Mouse (Mus musculus): ENCODE results near the gene Diaph2. TPM values are rescaled to one million over a fixed set of nuclear protein-coding genes. Genes with fewer than 3 reads are reported as not detected.
"Not testable (repeated sequence)": the region's sequence is repeated elsewhere in the genome, so short reads cannot be mapped to it uniquely, and the experiment has no call there.

Gene Diaph2
- polyA plus RNA-seq, 1 experiment from 2014 or later: 12.5 TPM

DNA sequence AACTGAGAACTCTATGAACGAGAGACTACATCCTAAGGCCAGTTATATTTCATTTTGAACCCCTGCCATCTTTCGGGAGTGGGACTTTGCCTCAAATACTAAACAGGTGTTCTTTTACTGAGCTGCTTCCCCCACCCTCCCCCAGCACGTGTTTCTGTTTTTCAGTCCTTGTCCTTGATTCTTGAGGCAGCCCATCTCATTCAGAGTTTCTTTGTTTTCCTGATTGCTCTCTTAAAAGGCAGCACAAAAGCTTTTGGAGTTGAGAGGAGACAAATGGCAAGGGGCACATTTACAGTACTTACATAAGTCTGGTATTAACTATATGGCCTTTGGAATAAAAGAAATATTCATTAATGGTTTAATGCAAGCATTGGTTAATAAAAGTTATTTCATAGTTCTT is 24.9 kb downstream of the Diaph2 start:
- H3K4me2 ChIP-seq (replicated peaks; ENCODE audit: low read depth, low read length): no peak overlapping the region
- no peak for ATAC-seq (ENCODE audit: insufficient number of reproducible peaks, insufficient read depth, low FRiP score, low read depth)
- WGBS: 68% methylated on average over 3 of the region's 3 CpGs
- no peaks in the 10 kb centered on the region for H3K9me3 ChIP-seq (ENCODE audit: control insufficient read depth, low read depth, low read length)
- H3K4me3 ChIP-seq (ENCODE audit: low read depth, low read length): no peak overlapping the region
- H3K27ac ChIP-seq (ENCODE audit: low read length): no peak overlapping the region
- H3K9ac ChIP-seq (replicated peaks; ENCODE audit: low read depth, low read length): no peak overlapping the region
- no peaks in the 10 kb centered on the region for H3K36me3 ChIP-seq (ENCODE audit: control insufficient read depth, insufficient read depth, low read length)
- no peaks in the 10 kb centered on the region for H3K27me3 ChIP-seq (ENCODE audit: control insufficient read depth, insufficient read depth, low read length)
- no peaks in the 10 kb centered on the region for H3K4me1 ChIP-seq (ENCODE audit: control insufficient read depth, insufficient read depth, low read length)

DNA sequence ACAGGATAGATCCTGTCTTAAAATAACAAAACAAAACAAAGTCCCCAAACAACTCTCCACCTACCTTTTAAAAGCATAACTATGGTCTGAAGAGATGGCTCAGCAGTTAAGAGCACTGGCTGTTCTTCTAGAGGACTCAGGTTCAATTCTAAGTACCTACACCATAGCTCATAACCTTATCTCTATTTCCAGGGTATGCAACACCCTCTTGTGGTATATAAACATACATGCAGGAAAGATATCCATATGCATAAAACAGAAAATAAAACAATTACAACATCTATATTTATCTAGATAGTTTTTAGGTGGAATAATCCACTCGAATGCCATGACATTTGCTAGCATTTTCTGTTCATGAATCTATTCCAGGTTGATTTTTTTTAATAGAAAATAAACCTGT is 27.2 kb downstream of the Diaph2 start:
- Histone ChIP-seq H3K27me3 (ENCODE audit: control insufficient read depth, insufficient read depth, low read length) (no peaks in the 10 kb centered on the region), H3K27ac (ENCODE audit: low read length) (no peak overlapping the region), H3K36me3 (ENCODE audit: control insufficient read depth, insufficient read depth, low read length) (no peaks in the 10 kb centered on the region), H3K9ac (replicated peaks; ENCODE audit: low read depth, low read length) (no peak overlapping the region), H3K4me2 (replicated peaks; ENCODE audit: low read depth, low read length) (no peak overlapping the region), H3K4me1 (ENCODE audit: control insufficient read depth, insufficient read depth, low read length) (no peaks in the 10 kb centered on the region), H3K9me3 (ENCODE audit: control insufficient read depth, low read depth, low read length) (no peaks in the 10 kb centered on the region), H3K4me3 (ENCODE audit: low read depth, low read length) (no peak overlapping the region)
- WGBS: 72% methylated on average over 1 of the region's 1 CpGs
- no peak for ATAC-seq (ENCODE audit: insufficient number of reproducible peaks, insufficient read depth, low FRiP score, low read depth)

DNA sequence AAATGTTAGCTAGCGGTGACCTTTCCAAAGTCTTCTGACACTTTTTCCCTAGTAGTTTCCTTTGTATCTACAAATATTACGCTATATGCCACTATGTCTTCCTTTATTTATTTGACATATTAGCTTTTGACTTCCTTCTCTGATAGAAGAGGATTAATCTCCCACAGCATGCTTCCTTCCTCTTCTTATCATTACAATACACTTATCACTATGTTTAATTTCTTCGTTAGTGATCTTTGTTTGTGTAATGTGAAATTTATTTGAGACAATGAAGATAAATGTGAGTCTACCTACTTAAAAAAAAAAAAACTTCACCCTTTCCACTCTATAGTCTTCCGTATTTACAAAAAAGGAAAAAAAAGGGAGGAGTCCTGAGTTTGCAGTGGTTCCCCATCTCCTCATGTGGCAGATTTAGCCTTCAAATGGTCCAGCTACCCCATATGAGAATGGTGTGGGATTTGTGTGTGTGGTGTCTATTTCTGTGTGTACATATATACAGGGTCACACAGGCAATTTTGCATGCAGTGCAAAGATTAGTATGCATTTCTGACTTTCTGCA is 27.9 kb downstream of the Diaph2 start:
- no peak for ATAC-seq (ENCODE audit: insufficient number of reproducible peaks, insufficient read depth, low FRiP score, low read depth)
- Histone ChIP-seq H3K27ac (ENCODE audit: low read length) (no peak overlapping the region), H3K9ac (replicated peaks; ENCODE audit: low read depth, low read length) (no peak overlapping the region), H3K4me3 (ENCODE audit: low read depth, low read length) (no peak overlapping the region), H3K27me3 (ENCODE audit: control insufficient read depth, insufficient read depth, low read length) (no peaks in the 10 kb centered on the region), H3K4me1 (ENCODE audit: control insufficient read depth, insufficient read depth, low read length) (no peaks in the 10 kb centered on the region), H3K9me3 (ENCODE audit: control insufficient read depth, low read depth, low read length) (no peaks in the 10 kb centered on the region), H3K4me2 (replicated peaks; ENCODE audit: low read depth, low read length) (no peak overlapping the region), H3K36me3 (ENCODE audit: control insufficient read depth, insufficient read depth, low read length) (no peaks in the 10 kb centered on the region)
- 73% methylated on average over 4 of the region's 4 CpGs for WGBS

DNA sequence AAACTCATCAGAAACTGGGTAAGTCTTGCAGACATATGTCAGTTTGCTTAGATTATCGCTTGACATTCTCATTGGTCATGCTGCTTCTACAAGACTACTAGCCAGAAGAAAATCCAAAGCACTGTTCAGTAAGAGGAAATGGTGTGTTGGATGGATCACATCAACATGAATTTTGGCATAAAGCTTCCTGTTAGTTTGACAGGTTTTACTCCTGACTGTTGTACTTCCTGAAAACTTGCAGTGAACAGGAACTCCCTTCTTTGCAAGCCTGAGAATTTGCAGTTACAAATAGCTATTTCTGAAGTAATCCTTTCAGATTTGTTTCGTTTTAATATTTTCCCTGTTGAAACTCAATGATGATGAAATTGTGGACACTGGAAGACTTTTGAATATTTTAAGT is 32.3 kb downstream of the Diaph2 start:
- no peak overlapping the region for H3K27ac ChIP-seq (ENCODE audit: low read length)
- no peak for ATAC-seq (ENCODE audit: insufficient number of reproducible peaks, insufficient read depth, low FRiP score, low read depth)
- no peaks in the 10 kb centered on the region for H3K27me3 ChIP-seq (ENCODE audit: control insufficient read depth, insufficient read depth, low read length)
- no peak overlapping the region for H3K4me3 ChIP-seq (ENCODE audit: low read depth, low read length)
- no peaks in the 10 kb centered on the region for H3K36me3 ChIP-seq (ENCODE audit: control insufficient read depth, insufficient read depth, low read length)
- 73% methylated on average over 2 of the region's 2 CpGs for WGBS
- H3K9me3 ChIP-seq (ENCODE audit: control insufficient read depth, low read depth, low read length): no peaks in the 10 kb centered on the region
- no peak overlapping the region for H3K9ac ChIP-seq (replicated peaks; ENCODE audit: low read depth, low read length)
- no peaks in the 10 kb centered on the region for H3K4me1 ChIP-seq (ENCODE audit: control insufficient read depth, insufficient read depth, low read length)
- H3K4me2 ChIP-seq (replicated peaks; ENCODE audit: low read depth, low read length): no peak overlapping the region

DNA sequence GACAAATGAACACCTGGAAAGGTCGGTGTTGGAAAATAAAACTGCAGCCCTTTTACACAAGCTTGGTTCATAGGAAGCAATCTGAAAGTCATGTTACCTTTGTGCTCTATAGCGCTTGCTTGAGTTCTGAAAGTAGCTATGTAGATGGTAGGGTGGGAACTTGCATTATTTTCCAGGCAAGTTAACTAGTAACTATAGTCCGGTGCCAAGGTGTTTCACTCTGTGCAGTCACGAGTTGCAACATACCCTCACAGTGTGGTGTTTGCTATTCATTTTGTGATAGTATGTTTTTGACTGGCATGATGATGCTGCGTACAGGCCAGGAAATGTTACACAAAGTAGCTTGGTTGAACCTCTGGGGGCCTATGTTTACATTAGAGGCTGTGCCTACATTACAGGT is 34.5 kb downstream of the Diaph2 start:
- H3K9ac ChIP-seq (replicated peaks; ENCODE audit: low read depth, low read length): no peak overlapping the region
- WGBS: 71% methylated on average over 5 of the region's 5 CpGs
- H3K27ac ChIP-seq (ENCODE audit: low read length): no peak overlapping the region
- no peaks in the 10 kb centered on the region for H3K9me3 ChIP-seq (ENCODE audit: control insufficient read depth, low read depth, low read length)
- no peaks in the 10 kb centered on the region for H3K27me3 ChIP-seq (ENCODE audit: control insufficient read depth, insufficient read depth, low read length)
- no peak overlapping the region for H3K4me2 ChIP-seq (replicated peaks; ENCODE audit: low read depth, low read length)
- H3K4me3 ChIP-seq (ENCODE audit: low read depth, low read length): no peak overlapping the region
- H3K36me3 ChIP-seq (ENCODE audit: control insufficient read depth, insufficient read depth, low read length): no peaks in the 10 kb centered on the region
- ATAC-seq (ENCODE audit: insufficient number of reproducible peaks, insufficient read depth, low FRiP score, low read depth): no peak
- H3K4me1 ChIP-seq (ENCODE audit: control insufficient read depth, insufficient read depth, low read length): no peaks in the 10 kb centered on the region

DNA sequence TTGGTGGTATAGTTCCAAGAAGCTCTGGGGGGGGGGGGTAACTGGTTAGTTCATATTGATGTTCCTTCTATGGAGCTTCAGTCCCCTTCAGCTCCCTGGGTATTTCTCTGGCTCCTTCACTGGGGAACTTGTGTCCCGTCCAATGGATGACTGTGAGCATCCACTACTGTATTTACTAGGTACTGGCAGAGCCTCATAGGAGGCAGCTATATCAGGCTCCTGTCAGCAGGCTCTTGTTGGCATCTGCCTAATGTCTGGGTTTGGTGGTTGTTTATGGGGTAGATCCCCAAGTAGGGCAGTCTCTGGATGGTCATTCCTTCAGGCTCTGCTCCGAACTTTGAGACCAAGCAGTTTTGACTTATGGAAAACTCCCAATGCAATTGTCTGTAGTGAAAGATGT is 50.4 kb downstream of the Diaph2 start:
- not testable (repeated sequence) for ATAC-seq (ENCODE audit: insufficient number of reproducible peaks, insufficient read depth, low FRiP score, low read depth); H3K9me3 ChIP-seq (ENCODE audit: control insufficient read depth, low read depth, low read length); H3K9ac ChIP-seq (replicated peaks; ENCODE audit: low read depth, low read length); H3K4me3 ChIP-seq (ENCODE audit: low read depth, low read length); H3K4me2 ChIP-seq (replicated peaks; ENCODE audit: low read depth, low read length); H3K36me3 ChIP-seq (ENCODE audit: control insufficient read depth, insufficient read depth, low read length); H3K27me3 ChIP-seq (ENCODE audit: control insufficient read depth, insufficient read depth, low read length); H3K27ac ChIP-seq (ENCODE audit: low read length); H3K4me1 ChIP-seq (ENCODE audit: control insufficient read depth, insufficient read depth, low read length)
- WGBS: 91% methylated on average over 2 of the region's 2 CpGs

DNA sequence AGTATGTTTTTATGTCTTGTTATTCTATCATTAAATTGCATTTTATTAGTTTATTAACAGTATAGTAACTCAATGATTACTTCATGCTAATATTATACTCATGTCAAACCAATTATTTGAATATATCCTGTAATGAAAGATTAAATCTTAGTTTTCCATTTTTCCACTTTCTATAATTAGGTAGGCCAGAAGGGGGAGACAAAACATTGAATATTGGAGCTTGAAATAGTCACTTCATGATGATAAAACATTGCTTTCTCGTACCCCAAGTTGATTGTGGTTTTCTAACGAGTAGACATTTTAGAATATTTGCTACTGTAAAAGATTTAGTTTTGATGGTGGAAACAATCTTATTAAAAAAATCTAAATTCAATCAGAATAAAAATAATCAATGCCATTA is 82.4 kb downstream of the Diaph2 start:
- Histone ChIP-seq H3K9me3 (ENCODE audit: control insufficient read depth, low read depth, low read length) (no peaks in the 10 kb centered on the region), H3K4me2 (replicated peaks; ENCODE audit: low read depth, low read length) (no peak overlapping the region), H3K27ac (ENCODE audit: low read length) (no peak overlapping the region), H3K4me1 (ENCODE audit: control insufficient read depth, insufficient read depth, low read length) (no peaks in the 10 kb centered on the region), H3K36me3 (ENCODE audit: control insufficient read depth, insufficient read depth, low read length) (no peaks in the 10 kb centered on the region), H3K27me3 (ENCODE audit: control insufficient read depth, insufficient read depth, low read length) (no peaks in the 10 kb centered on the region), H3K4me3 (ENCODE audit: low read depth, low read length) (no peak overlapping the region), H3K9ac (replicated peaks; ENCODE audit: low read depth, low read length) (no peak overlapping the region)
- no peak for ATAC-seq (ENCODE audit: insufficient number of reproducible peaks, insufficient read depth, low FRiP score, low read depth)
- 61% methylated on average over 2 of the region's 2 CpGs for WGBS

DNA sequence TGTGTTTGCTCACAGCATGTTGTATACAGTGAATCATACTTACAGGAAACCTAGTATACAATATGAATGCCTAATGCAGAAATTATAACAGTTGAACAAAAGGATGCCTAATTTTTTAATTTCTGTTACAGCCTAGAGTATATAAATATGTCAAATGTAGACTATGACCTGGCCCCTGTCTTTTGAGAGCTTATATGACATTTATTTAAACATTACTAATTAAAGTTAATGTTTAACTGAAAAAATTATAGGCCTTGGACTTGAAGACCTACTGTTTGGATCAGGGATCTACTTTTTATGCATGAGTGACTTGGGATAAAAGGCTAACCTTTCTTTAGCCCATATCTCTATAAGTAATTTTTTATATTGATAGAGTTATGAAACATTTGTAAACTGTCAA is 84.3 kb downstream of the Diaph2 start:
- no peak overlapping the region for H3K4me3 ChIP-seq (ENCODE audit: low read depth, low read length)
- no peaks in the 10 kb centered on the region for H3K4me1 ChIP-seq (ENCODE audit: control insufficient read depth, insufficient read depth, low read length)
- no peaks in the 10 kb centered on the region for H3K36me3 ChIP-seq (ENCODE audit: control insufficient read depth, insufficient read depth, low read length)
- H3K9me3 ChIP-seq (ENCODE audit: control insufficient read depth, low read depth, low read length): no peaks in the 10 kb centered on the region
- H3K27ac ChIP-seq (ENCODE audit: low read length): no peak overlapping the region
- no peak overlapping the region for H3K4me2 ChIP-seq (replicated peaks; ENCODE audit: low read depth, low read length)
- no peak for ATAC-seq (ENCODE audit: insufficient number of reproducible peaks, insufficient read depth, low FRiP score, low read depth)
- H3K9ac ChIP-seq (replicated peaks; ENCODE audit: low read depth, low read length): no peak overlapping the region
- H3K27me3 ChIP-seq (ENCODE audit: control insufficient read depth, insufficient read depth, low read length): no peaks in the 10 kb centered on the region

DNA sequence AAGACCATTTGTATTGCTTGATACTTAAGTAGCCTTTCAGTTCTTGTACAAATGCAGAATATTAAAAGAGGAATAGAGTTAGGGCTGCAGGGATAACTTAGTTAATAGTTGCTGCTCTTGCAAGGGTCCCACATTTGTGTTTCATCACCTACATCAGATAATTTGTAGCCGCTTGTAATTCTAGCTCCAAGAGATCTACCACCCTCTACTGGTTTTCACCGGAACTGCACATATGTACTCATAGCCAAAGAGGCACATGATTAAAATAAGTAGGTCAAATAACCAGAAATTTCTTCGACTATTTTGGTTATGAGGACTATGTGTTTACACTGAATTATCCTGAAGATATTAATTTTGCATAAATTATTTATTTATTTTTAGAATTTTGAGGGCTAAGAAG is 134.9 kb downstream of the Diaph2 start:
- Histone ChIP-seq H3K9me3 (ENCODE audit: control insufficient read depth, low read depth, low read length) (no peaks in the 10 kb centered on the region), H3K4me1 (ENCODE audit: control insufficient read depth, insufficient read depth, low read length) (no peaks in the 10 kb centered on the region), H3K4me3 (ENCODE audit: low read depth, low read length) (no peak overlapping the region), H3K4me2 (replicated peaks; ENCODE audit: low read depth, low read length) (no peak overlapping the region), H3K9ac (replicated peaks; ENCODE audit: low read depth, low read length) (no peak overlapping the region), H3K36me3 (ENCODE audit: control insufficient read depth, insufficient read depth, low read length) (no peaks in the 10 kb centered on the region), H3K27me3 (ENCODE audit: control insufficient read depth, insufficient read depth, low read length) (no peaks in the 10 kb centered on the region), H3K27ac (ENCODE audit: low read length) (no peak overlapping the region)
- ATAC-seq (ENCODE audit: insufficient number of reproducible peaks, insufficient read depth, low FRiP score, low read depth): no peak
- 21% methylated on average over 3 of the region's 3 CpGs for WGBS
